Mouse (Mus musculus) heart, adult 2 months (tissue): ENCODE data around the gene Nectin4.

Experiments
- CTCF ChIP-seq: fragments of 200-600 bp; IDR thresholded peaks from 2 replicates; pipeline ENCODE4 v1.8.1; 2022; ENCODE audit warnings: antibody characterized with exemption, mild to moderate bottlenecking, moderate library complexity
- POLR2A ChIP-seq: fragments of 200-500 bp; IDR thresholded peaks from 2 replicates; pipeline ENCODE4 v1.6.1; 2011; ENCODE audit warnings: mild to moderate bottlenecking, low read depth, low read length, control low read depth; ENCODE audit not compliant: insufficient read depth

DNA sequence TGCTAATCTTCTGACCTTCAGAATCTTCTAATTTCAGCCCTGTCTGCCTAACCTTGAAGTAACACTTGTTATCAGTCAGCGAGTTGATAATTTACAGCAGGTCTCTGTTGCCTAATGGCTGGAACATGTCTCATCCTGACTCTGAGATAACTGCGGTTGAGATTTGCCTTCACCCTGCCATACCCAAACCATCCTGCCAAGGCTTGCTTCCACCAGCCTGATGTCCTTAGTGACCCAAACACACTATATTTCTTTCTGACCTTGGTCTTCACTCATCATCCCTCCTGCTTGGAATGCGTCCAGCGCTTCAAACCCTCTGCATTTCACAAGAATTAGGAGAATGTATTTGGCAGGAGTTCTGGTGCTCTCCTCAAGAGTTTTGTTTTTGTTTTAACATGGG, 55.2 kb downstream of the Nectin4 start:
- TF ChIP-seq CTCF (no peak), POLR2A (no peak)
